Comparison of ENCODE assay signal across 26 mouse cellular contexts in the genomic region with DNA sequence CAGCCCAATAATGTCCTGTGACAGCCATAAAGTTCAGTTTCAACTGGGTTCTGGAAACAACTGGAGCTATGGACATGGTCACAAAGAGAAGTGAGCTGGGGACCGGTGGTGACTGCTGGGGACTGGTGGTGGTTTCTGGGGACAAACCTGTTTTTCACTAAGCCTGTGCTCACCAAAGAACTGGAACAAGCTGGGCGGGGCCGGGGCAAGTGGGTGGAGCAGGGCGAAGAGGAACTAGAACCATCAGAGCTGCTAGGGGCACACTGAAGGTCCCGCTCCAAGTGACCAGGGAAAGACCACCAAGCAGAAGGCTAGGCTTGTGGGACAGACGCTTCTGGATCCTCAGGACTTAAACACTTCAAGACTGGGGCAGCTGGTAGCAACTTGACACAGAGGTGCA.
"Had no signal": no experiment of that assay in that cellular context is flagged by ENCODE, and none has a peak within 500 bp of the region (broad histone marks: within the 10 kb centered on the region; RNA-seq: fewer than 3 reads in every experiment).

No protein-coding gene starts in this region.

- H3K9ac ChIP-seq: heart, embryonic 13.5 days; heart, embryonic 15.5 days; hindbrain, embryonic 15.5 days; intestine, embryonic 15.5 days; limb, embryonic 12.5 days; liver, embryonic 13.5 days had no signal

- ATAC-seq: inflammation-experienced regulatory T-cells, adult 6 months; intestine, embryonic 15.5 days; intestine, postnatal 0 days had no signal

- H3K27ac ChIP-seq: gastrocnemius, adult 2 months; heart, adult 2 months; heart, embryonic 13.5 days; heart, embryonic 15.5 days; hindbrain, embryonic 13.5 days; hindbrain, embryonic 15.5 days; intestine, embryonic 15.5 days; kidney, postnatal 0 days; left cerebral cortex, adult 2 months; limb, embryonic 10.5 days; limb, embryonic 12.5 days; liver, embryonic 13.5 days had no signal

- H3K27me3 ChIP-seq: hindbrain, embryonic 15.5 days; intestine, embryonic 15.5 days; liver, embryonic 13.5 days had no signal

- H3K4me2 ChIP-seq: heart, embryonic 11.5 days; heart, embryonic 13.5 days; heart, embryonic 15.5 days; hindbrain, embryonic 13.5 days; hindbrain, embryonic 15.5 days; intestine, embryonic 15.5 days; limb, embryonic 12.5 days; liver, embryonic 11.5 days; liver, embryonic 13.5 days had no signal

- H3K36me3 ChIP-seq: heart, embryonic 13.5 days; heart, embryonic 15.5 days; hindbrain, embryonic 13.5 days; hindbrain, embryonic 15.5 days; intestine, embryonic 15.5 days; limb, embryonic 10.5 days; limb, embryonic 12.5 days; liver, embryonic 13.5 days had no signal

- H3K4me1 ChIP-seq: heart, embryonic 15.5 days; intestine, embryonic 15.5 days; liver, embryonic 13.5 days had no signal

- DNase-seq: gastrocnemius, adult 2 months; gastrocnemius, postnatal 10 days; gastrocnemius, postnatal 25 days; heart, adult 2 months; heart, postnatal 14 days; heart, postnatal 36 days; kidney, adult 18-20 months; kidney, adult 8-10 months; kidney, postnatal 14 days; kidney, postnatal 4 days; liver; liver, embryonic 13.5 days had no signal

- H3K9me3 ChIP-seq: heart, embryonic 13.5 days; heart, embryonic 15.5 days; hindbrain, embryonic 13.5 days; hindbrain, embryonic 15.5 days; intestine, embryonic 15.5 days; limb, embryonic 10.5 days; limb, embryonic 12.5 days; liver, embryonic 13.5 days had no signal

- H3K4me3 ChIP-seq: gastrocnemius, adult 2 months; heart, adult 2 months; heart, embryonic 13.5 days; heart, embryonic 15.5 days; hindbrain, embryonic 13.5 days; hindbrain, embryonic 15.5 days; intestine, embryonic 15.5 days; layer of hippocampus, adult 2 months; left cerebral cortex, adult 2 months; limb, embryonic 10.5 days; limb, embryonic 12.5 days; liver, embryonic 13.5 days had no signal
